Mouse (Mus musculus) midbrain, postnatal 0 days (tissue): ENCODE data around the gene Acap1. TPM values are rescaled to one million over a fixed set of nuclear protein-coding genes. Genes with fewer than 3 reads are reported as not detected.
A peak's percentile ranks its signal among the peaks of the same experiment; 100 is the strongest.
"Not testable (repeated sequence)": the region's sequence is repeated elsewhere in the genome, so short reads cannot be mapped to it uniquely, and the experiment has no call there.

Experiments used
- ATAC-seq: fragments of 200-750 bp; cut with Nextera tagmentation; 2 replicates; pipeline ENCODE4 v1.8.0; 2017; ENCODE audit warnings: moderate number of reproducible peaks, mild to moderate bottlenecking, moderate TSS enrichment, moderate library complexity; ENCODE audit not compliant: low FRiP score
- DNase-seq: peaks from one replicate; pipeline ENCODE4 v3.0.0-alpha.2; 2015; ENCODE audit warnings: low spot score
- H3K27ac ChIP-seq: fragments of 300-500 bp; sonication (generic); 2 replicates; pipeline ENCODE4 v1.5.1; 2014; ENCODE audit warnings: low read depth, mild to moderate bottlenecking, low read length, mixed read lengths
- H3K27me3 ChIP-seq: fragments of 300-500 bp; sonication (generic); 2 replicates; pipeline ENCODE4 v1.6.1; 2014; ENCODE audit warnings: low read length, control low read depth, mixed read lengths; ENCODE audit not compliant: insufficient read depth
- H3K36me3 ChIP-seq: fragments of 300-500 bp; sonication (generic); 2 replicates; pipeline ENCODE4 v1.6.1; 2014; ENCODE audit warnings: low read length, control low read depth, mixed read lengths; ENCODE audit not compliant: insufficient read depth
- H3K4me1 ChIP-seq: fragments of 300-500 bp; sonication (generic); 2 replicates; pipeline ENCODE4 v1.6.1; 2014; ENCODE audit warnings: mild to moderate bottlenecking, control low read depth, antibody characterized with exemption, low read length, mixed read lengths; ENCODE audit not compliant: insufficient read depth
- H3K4me2 ChIP-seq: fragments of 300-500 bp; sonication (generic); 2 replicates; pipeline ENCODE4 v1.6.1; 2014; ENCODE audit warnings: low read depth, mild to moderate bottlenecking, low read length, mixed read lengths; ENCODE audit not compliant: poor library complexity, severe bottlenecking
- H3K4me3 ChIP-seq: fragments of 300-500 bp; sonication (generic); 2 replicates; pipeline ENCODE4 v1.5.1; 2014; ENCODE audit warnings: low read depth, mild to moderate bottlenecking, low read length, moderate library complexity
- H3K9ac ChIP-seq: fragments of 300-500 bp; sonication (generic); replicated peaks from 2 replicates; pipeline ENCODE4 v1.6.1; 2014; ENCODE audit warnings: mild to moderate bottlenecking, low read length, moderate library complexity, mixed read lengths; ENCODE audit not compliant: poor library complexity, severe bottlenecking
- H3K9me3 ChIP-seq: fragments of 300-500 bp; sonication (generic); 2 replicates; pipeline ENCODE4 v1.6.1; 2016; ENCODE audit warnings: low read length, control low read depth
- CTCF ChIP-seq: IDR thresholded peaks from 2 replicates; pipeline ENCODE4 v1.5.1; 2016; ENCODE audit warnings: antibody characterized with exemption, mild to moderate bottlenecking
- WGBS: fragments of 180-500 bp; shearing (Covaris S2); extraction: QIAGEN DNeasy Blood & Tissue Kit; methylation state at CpG from one replicate; pipeline ENCODE4 v1.1.7; 2014; 5-methylcytosine and 5-hydroxymethylcytosine counted together
- polyA plus RNA-seq: library from polyadenylated mRNA; unstranded; fragments of >200 nt; fragmentation: Nextera tagmentation; extraction: Ambion mirVana; gene quantifications from 2 replicates; pipeline ENCODE4 v1.2.1, GENCODE M21; 2015
- total RNA-seq: library from RNA; depleted of rRNA; stranded (reverse); fragments of >200 nt; gene quantifications from 2 replicates; pipeline ENCODE4 v1.2.3, GENCODE M21; 2014

The Acap1 gene
- total and polyA plus RNA-seq, 2 experiments from 2014 or later, result 0.14 TPM; not detected in 1

DNA sequence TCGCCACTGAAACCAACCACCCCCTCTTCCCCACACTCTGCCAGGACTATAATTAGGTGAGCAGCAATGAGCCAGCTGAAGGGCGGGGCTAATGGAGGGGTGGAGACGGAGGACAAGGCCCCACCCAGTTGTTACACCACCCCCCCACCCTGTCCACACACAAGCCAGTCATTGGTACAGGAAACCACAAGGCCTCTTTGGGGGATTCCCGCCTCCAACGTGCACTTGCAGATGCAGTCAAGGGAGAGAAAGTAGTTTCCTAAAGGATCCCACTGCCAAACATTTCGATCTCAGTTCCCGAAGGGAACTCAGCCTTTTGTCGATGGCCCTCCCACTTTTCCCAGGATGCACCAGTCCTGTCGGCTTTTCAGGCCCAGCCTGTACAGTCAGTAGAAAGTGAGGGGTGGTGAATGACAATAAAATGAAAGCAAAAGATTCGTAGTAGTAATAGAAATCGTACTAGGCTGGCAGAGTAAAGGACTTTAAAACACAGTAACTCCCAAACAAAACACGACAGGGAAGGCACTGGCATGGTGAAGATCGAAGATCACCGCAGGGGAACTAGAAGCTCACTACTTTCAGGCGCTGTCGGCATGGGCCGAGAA lies 24.4 kb upstream of the Acap1 start:
- peak overlapping the region; percentile 98 for H3K9ac ChIP-seq
- peak overlapping the region; percentile 88 for H3K4me3 ChIP-seq
- H3K27me3 ChIP-seq, result no peaks in the 10 kb centered on the region
- peaks cover 27% of the 10 kb centered on the region for H3K36me3 ChIP-seq
- H3K27ac ChIP-seq, result peak overlapping the region; percentile 94
- no peak for ATAC-seq
- peaks cover 8% of the 10 kb centered on the region for H3K4me1 ChIP-seq
- peak overlapping the region; percentile 98 for H3K4me2 ChIP-seq
- TF ChIP-seq CTCF, result no peak
- WGBS, result 2% methylated on average over 17 of the region's 17 CpGs
- peak; percentile 73 for DNase-seq
- H3K9me3 ChIP-seq, result no peaks in the 10 kb centered on the region

DNA sequence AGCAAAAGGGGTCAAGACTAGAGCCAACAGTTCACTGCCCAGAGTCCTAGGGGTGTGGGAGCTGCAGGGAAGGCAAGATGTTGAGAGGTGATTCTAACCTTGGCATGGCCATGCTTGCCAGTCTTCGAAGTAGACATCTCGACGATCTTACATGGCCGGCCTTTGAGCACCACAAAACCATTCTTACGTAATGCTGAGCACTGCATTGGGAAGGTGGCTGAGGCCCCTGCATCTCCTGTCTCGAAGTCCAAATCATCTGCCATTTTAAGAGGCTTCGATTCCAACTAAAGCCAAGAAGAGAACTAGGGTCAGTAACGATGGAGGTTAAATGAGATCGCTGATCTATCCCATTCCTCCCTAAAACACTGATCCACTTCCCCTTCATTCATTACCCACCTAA lies 23.7 kb upstream of the Acap1 start:
- H3K9ac ChIP-seq, result peak overlapping the region; percentile 98; the same call in 1 of the 2 replicates
- no peak overlapping the region for H3K27ac ChIP-seq
- peaks cover 12% of the 10 kb centered on the region for H3K4me1 ChIP-seq
- 85% methylated on average over 9 of the region's 9 CpGs for WGBS
- H3K4me2 ChIP-seq, result peak overlapping the region; percentile 98
- H3K36me3 ChIP-seq, result peaks cover 27% of the 10 kb centered on the region
- no peaks in the 10 kb centered on the region for H3K27me3 ChIP-seq
- ATAC-seq (no peak), DNase-seq (no peak)
- no peaks in the 10 kb centered on the region for H3K9me3 ChIP-seq
- no peak for TF ChIP-seq CTCF
- peak overlapping the region; percentile 88; the same call in 1 of the 2 replicates for H3K4me3 ChIP-seq

GRCm38 (mm10) chr11:69918118-69918517 lies 22.8 kb upstream of the Acap1 start:
- Histone ChIP-seq H3K4me1 (peaks cover 12% of the 10 kb centered on the region), H3K27ac (no peak overlapping the region), H3K27me3 (no peaks in the 10 kb centered on the region), H3K36me3 (peaks cover 29% of the 10 kb centered on the region), H3K9ac (no peak overlapping the region), H3K4me3 (no peak overlapping the region), H3K9me3 (no peaks in the 10 kb centered on the region), H3K4me2 (no peak overlapping the region)
- TF ChIP-seq CTCF, result no peak
- DNase-seq (no peak), ATAC-seq (no peak)
- 90% methylated on average over 5 of the region's 5 CpGs for WGBS

- WGBS, result 90% methylated on average over 8 of the region's 8 CpGs
- ATAC-seq (no peak), DNase-seq (no peak)
- Histone ChIP-seq H3K9me3 (no peaks in the 10 kb centered on the region), H3K27ac (no peak overlapping the region), H3K27me3 (no peaks in the 10 kb centered on the region), H3K36me3 (peaks cover 36% of the 10 kb centered on the region), H3K9ac (no peak overlapping the region), H3K4me1 (peaks cover 12% of the 10 kb centered on the region), H3K4me2 (no peak overlapping the region), H3K4me3 (no peak overlapping the region)
- no peak for TF ChIP-seq CTCF
Measured at GRCm38 (mm10) chr11:69917379-69917948, 22.1 kb upstream of the Acap1 start.

DNA sequence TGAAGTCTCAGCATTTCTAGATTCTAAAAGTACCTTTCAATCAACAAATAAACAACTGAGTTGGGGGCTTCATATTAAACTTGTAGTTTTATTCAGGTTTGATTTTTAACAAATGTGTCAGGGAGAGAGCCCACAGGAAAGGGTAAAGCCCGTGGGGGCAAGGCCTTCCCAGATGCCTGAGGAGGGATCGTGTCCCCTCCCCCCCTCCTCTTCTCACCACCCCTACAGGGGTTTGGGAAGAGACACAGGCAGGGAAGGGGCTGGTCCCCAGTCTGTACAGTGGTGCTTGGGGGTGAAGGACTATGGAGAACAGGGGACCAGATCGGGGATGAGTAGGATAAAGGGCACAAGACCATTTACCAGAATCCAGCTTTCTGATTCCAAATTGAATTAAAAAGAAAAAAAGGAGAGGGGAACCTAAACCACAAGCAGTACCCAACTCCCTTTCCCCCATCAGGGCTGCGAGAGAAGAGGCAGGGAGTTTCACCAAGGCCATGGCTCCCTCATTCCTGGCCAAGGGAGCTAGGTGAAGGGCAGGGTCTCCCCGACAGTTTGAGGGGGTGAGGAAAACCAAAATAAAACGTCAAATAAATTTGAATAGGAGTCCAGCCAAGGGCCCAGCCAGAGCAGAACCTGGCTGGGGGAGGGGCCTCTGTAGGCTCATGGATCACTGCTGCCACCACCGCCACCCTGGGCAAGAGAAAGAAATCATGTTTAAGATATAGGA lies 21.5 kb upstream of the Acap1 start:
- 63% methylated on average over 6 of the region's 7 CpGs for WGBS
- not testable (repeated sequence) for H3K27ac ChIP-seq, H3K9me3 ChIP-seq, H3K27me3 ChIP-seq, H3K4me3 ChIP-seq, H3K9ac ChIP-seq, H3K4me2 ChIP-seq, DNase-seq, ATAC-seq
- Histone ChIP-seq H3K4me1 (peaks cover 12% of the 10 kb centered on the region), H3K36me3 (peaks cover 42% of the 10 kb centered on the region)
